Mouse (Mus musculus) midbrain, embryonic 13.5 days (tissue): ENCODE data around the gene Fhl2. TPM values are rescaled to one million over a fixed set of nuclear protein-coding genes. Genes with fewer than 3 reads are reported as not detected.
"Not testable (repeated sequence)": the region's sequence is repeated elsewhere in the genome, so short reads cannot be mapped to it uniquely, and the experiment has no call there.

Source experiments
- ATAC-seq: fragments of 200-750 bp; cut with Nextera tagmentation; 2 replicates; pipeline ENCODE4 v1.8.0; 2017; ENCODE audit warnings: mild to moderate bottlenecking, moderate TSS enrichment, moderate library complexity
- H3K27ac ChIP-seq: fragments of 300-500 bp; sonication (generic); 2 replicates; pipeline ENCODE4 v1.5.1; 2015; ENCODE audit warnings: inconsistent platforms, mild to moderate bottlenecking, moderate library complexity
- H3K27me3 ChIP-seq: fragments of 300-500 bp; sonication (generic); 2 replicates; pipeline ENCODE4 v1.6.1; 2015; ENCODE audit warnings: mild to moderate bottlenecking, inconsistent platforms
- H3K36me3 ChIP-seq: fragments of 300-500 bp; sonication (generic); 2 replicates; pipeline ENCODE4 v1.6.1; 2015; ENCODE audit warnings: mild to moderate bottlenecking, inconsistent platforms
- H3K4me1 ChIP-seq: fragments of 300-500 bp; sonication (generic); replicated peaks from 2 replicates; pipeline ENCODE4 v1.6.1; 2015; ENCODE audit warnings: inconsistent platforms
- H3K4me2 ChIP-seq: fragments of 300-500 bp; sonication (generic); replicated peaks from 2 replicates; pipeline ENCODE4 v1.6.1; 2015; ENCODE audit warnings: moderate library complexity, mild to moderate bottlenecking, inconsistent platforms
- H3K4me3 ChIP-seq: fragments of 300-500 bp; sonication (generic); replicated peaks from 2 replicates; pipeline ENCODE4 v1.5.1; 2015; ENCODE audit warnings: mild to moderate bottlenecking, inconsistent platforms
- H3K9ac ChIP-seq: fragments of 300-500 bp; sonication (generic); replicated peaks from 2 replicates; pipeline ENCODE4 v1.6.1; 2015; ENCODE audit warnings: mild to moderate bottlenecking, inconsistent platforms
- H3K9me3 ChIP-seq: fragments of 300-500 bp; sonication (generic); 2 replicates; pipeline ENCODE4 v1.6.1; 2016; ENCODE audit warnings: mild to moderate bottlenecking, inconsistent platforms
- WGBS: fragments of 180-500 bp; shearing (Covaris S2); methylation state at CpG from one replicate; pipeline ENCODE4 v1.1.7; 2015; 5-methylcytosine and 5-hydroxymethylcytosine counted together
- polyA plus RNA-seq: library from polyadenylated mRNA; unstranded; fragments of >200 nt; fragmentation: Nextera tagmentation; extraction: Ambion mirVana; gene quantifications from 2 replicates; pipeline ENCODE4 v1.2.1, GENCODE M21; 2015

Fhl2 gene
- polyA plus RNA-seq, 1 experiment from 2014 or later, result 10.2 TPM

GRCm38 (mm10) chr1:43211274-43211673 is 14.5 kb upstream of the Fhl2 start:
- Histone ChIP-seq H3K36me3 (no peaks in the 10 kb centered on the region), H3K9me3 (no peaks in the 10 kb centered on the region), H3K27me3 (no peaks in the 10 kb centered on the region), H3K9ac (no peak overlapping the region), H3K4me2 (no peak overlapping the region), H3K27ac (no peak overlapping the region), H3K4me1 (no peaks in the 10 kb centered on the region), H3K4me3 (no peak overlapping the region)
- 74% methylated on average over 1 of the region's 1 CpGs for WGBS
- ATAC-seq, result no peak

- H3K4me3 ChIP-seq, result no peak overlapping the region
- H3K4me1 ChIP-seq, result no peaks in the 10 kb centered on the region
- WGBS, result 86% methylated on average over 9 of the region's 9 CpGs
- ATAC-seq, result no peak
- H3K9me3 ChIP-seq, result no peaks in the 10 kb centered on the region
- no peaks in the 10 kb centered on the region for H3K36me3 ChIP-seq
- no peak overlapping the region for H3K27ac ChIP-seq
- no peak overlapping the region for H3K4me2 ChIP-seq
- H3K9ac ChIP-seq, result no peak overlapping the region
- no peaks in the 10 kb centered on the region for H3K27me3 ChIP-seq
Measured at GRCm38 (mm10) chr1:43210285-43210684, 13.5 kb upstream of the Fhl2 start.

GRCm38 (mm10) chr1:43207147-43207546 is 10.4 kb upstream of the Fhl2 start:
- no peaks in the 10 kb centered on the region for H3K27me3 ChIP-seq
- ATAC-seq, result no peak
- no peak overlapping the region for H3K4me3 ChIP-seq
- WGBS, result 92% methylated on average over 1 of the region's 1 CpGs
- no peaks in the 10 kb centered on the region for H3K4me1 ChIP-seq
- H3K36me3 ChIP-seq, result no peaks in the 10 kb centered on the region
- H3K27ac ChIP-seq, result no peak overlapping the region
- no peak overlapping the region for H3K9ac ChIP-seq
- no peaks in the 10 kb centered on the region for H3K9me3 ChIP-seq
- H3K4me2 ChIP-seq, result no peak overlapping the region

GRCm38 (mm10) chr1:43203282-43203681 is 6.5 kb upstream of the Fhl2 start:
- Histone ChIP-seq H3K27me3 (no peaks in the 10 kb centered on the region), H3K36me3 (no peaks in the 10 kb centered on the region), H3K27ac (no peak overlapping the region), H3K9ac (no peak overlapping the region), H3K4me2 (no peak overlapping the region), H3K4me3 (no peak overlapping the region), H3K4me1 (no peaks in the 10 kb centered on the region), H3K9me3 (no peaks in the 10 kb centered on the region)
- 65% methylated on average over 5 of the region's 5 CpGs for WGBS
- no peak for ATAC-seq

GRCm38 (mm10) chr1:43202226-43202625 is 5.4 kb upstream of the Fhl2 start:
- H3K9me3 ChIP-seq, result no peaks in the 10 kb centered on the region
- no peak overlapping the region for H3K9ac ChIP-seq
- H3K27ac ChIP-seq, result no peak overlapping the region
- no peak for ATAC-seq
- H3K36me3 ChIP-seq, result no peaks in the 10 kb centered on the region
- no peak overlapping the region for H3K4me3 ChIP-seq
- H3K4me1 ChIP-seq, result no peaks in the 10 kb centered on the region
- no peaks in the 10 kb centered on the region for H3K27me3 ChIP-seq
- H3K4me2 ChIP-seq, result no peak overlapping the region

- Histone ChIP-seq H3K4me2 (no peak overlapping the region), H3K27ac (no peak overlapping the region), H3K4me3 (no peak overlapping the region), H3K9ac (no peak overlapping the region), H3K9me3 (no peaks in the 10 kb centered on the region), H3K27me3 (no peaks in the 10 kb centered on the region), H3K36me3 (no peaks in the 10 kb centered on the region), H3K4me1 (no peaks in the 10 kb centered on the region)
- no peak for ATAC-seq
- 75% methylated on average over 2 of the region's 2 CpGs for WGBS
Measured at GRCm38 (mm10) chr1:43201796-43202195, 5.0 kb upstream of the Fhl2 start.

GRCm38 (mm10) chr1:43199867-43200240 is 3.1 kb upstream of the Fhl2 start:
- Histone ChIP-seq H3K36me3 (no peaks in the 10 kb centered on the region), H3K4me3 (no peak overlapping the region), H3K9ac (no peak overlapping the region), H3K27me3 (no peaks in the 10 kb centered on the region), H3K4me2 (no peak overlapping the region), H3K27ac (no peak overlapping the region), H3K9me3 (no peaks in the 10 kb centered on the region), H3K4me1 (no peaks in the 10 kb centered on the region)
- WGBS, result 82% methylated on average over 3 of the region's 3 CpGs
- no peak for ATAC-seq

GRCm38 (mm10) chr1:43199210-43199866 is 2.6 kb upstream of the Fhl2 start:
- 84% methylated on average over 3 of the region's 3 CpGs for WGBS
- no peak overlapping the region for H3K4me2 ChIP-seq
- H3K9me3 ChIP-seq, result no peaks in the 10 kb centered on the region
- H3K27ac ChIP-seq, result no peak overlapping the region
- no peak overlapping the region for H3K4me3 ChIP-seq
- ATAC-seq, result no peak
- no peaks in the 10 kb centered on the region for H3K27me3 ChIP-seq
- H3K36me3 ChIP-seq, result no peaks in the 10 kb centered on the region
- no peaks in the 10 kb centered on the region for H3K4me1 ChIP-seq
- no peak overlapping the region for H3K9ac ChIP-seq

GRCm38 (mm10) chr1:43196059-43196458 is 725 bp downstream of the Fhl2 start:
- no peak overlapping the region for H3K27ac ChIP-seq
- H3K27me3 ChIP-seq, result no peaks in the 10 kb centered on the region
- H3K9ac ChIP-seq, result no peak overlapping the region
- no peak overlapping the region for H3K4me2 ChIP-seq
- no peak overlapping the region for H3K4me3 ChIP-seq
- no peaks in the 10 kb centered on the region for H3K4me1 ChIP-seq
- no peak for ATAC-seq
- no peaks in the 10 kb centered on the region for H3K9me3 ChIP-seq
- WGBS, result 57% methylated on average over 1 of the region's 1 CpGs
- no peaks in the 10 kb centered on the region for H3K36me3 ChIP-seq

GRCm38 (mm10) chr1:43193423-43193822 is 3.4 kb downstream of the Fhl2 start:
- Histone ChIP-seq H3K9me3 (no peaks in the 10 kb centered on the region), H3K9ac (no peak overlapping the region), H3K4me3 (no peak overlapping the region), H3K36me3 (no peaks in the 10 kb centered on the region), H3K4me2 (no peak overlapping the region), H3K27me3 (no peaks in the 10 kb centered on the region), H3K4me1 (no peaks in the 10 kb centered on the region), H3K27ac (no peak overlapping the region)
- no peak for ATAC-seq
- 97% methylated on average over 6 of the region's 6 CpGs for WGBS

GRCm38 (mm10) chr1:43192471-43192870 is 4.3 kb downstream of the Fhl2 start:
- Histone ChIP-seq H3K4me2 (no peak overlapping the region), H3K4me1 (no peaks in the 10 kb centered on the region), H3K36me3 (no peaks in the 10 kb centered on the region), H3K27me3 (no peaks in the 10 kb centered on the region), H3K9me3 (no peaks in the 10 kb centered on the region), H3K9ac (no peak overlapping the region), H3K27ac (no peak overlapping the region), H3K4me3 (no peak overlapping the region)
- ATAC-seq, result no peak
- WGBS, result 89% methylated on average over 10 of the region's 10 CpGs

- H3K9ac ChIP-seq, result no peak overlapping the region
- 0 out of 2 replicates have a peak, but pooled peaks cover 4% of the 10 kb centered on the region for H3K4me1 ChIP-seq
- H3K4me2 ChIP-seq, result no peak overlapping the region
- no peaks in the 10 kb centered on the region for H3K9me3 ChIP-seq
- H3K27ac ChIP-seq, result no peak overlapping the region
- no peak for ATAC-seq
- 82% methylated on average over 8 of the region's 8 CpGs for WGBS
- H3K27me3 ChIP-seq, result no peaks in the 10 kb centered on the region
- no peak overlapping the region for H3K4me3 ChIP-seq
- no peaks in the 10 kb centered on the region for H3K36me3 ChIP-seq
Measured at GRCm38 (mm10) chr1:43191078-43191477, 5.7 kb downstream of the Fhl2 start.

- H3K9me3 ChIP-seq, H3K4me2 ChIP-seq, H3K9ac ChIP-seq, H3K4me3 ChIP-seq, H3K27ac ChIP-seq, ATAC-seq, H3K27me3 ChIP-seq, H3K4me1 ChIP-seq, H3K36me3 ChIP-seq: not testable (repeated sequence)
- WGBS, result 95% methylated on average over 12 of the region's 16 CpGs
Measured at GRCm38 (mm10) chr1:43188893-43189292, 7.9 kb downstream of the Fhl2 start.
